In the genomic region with DNA sequence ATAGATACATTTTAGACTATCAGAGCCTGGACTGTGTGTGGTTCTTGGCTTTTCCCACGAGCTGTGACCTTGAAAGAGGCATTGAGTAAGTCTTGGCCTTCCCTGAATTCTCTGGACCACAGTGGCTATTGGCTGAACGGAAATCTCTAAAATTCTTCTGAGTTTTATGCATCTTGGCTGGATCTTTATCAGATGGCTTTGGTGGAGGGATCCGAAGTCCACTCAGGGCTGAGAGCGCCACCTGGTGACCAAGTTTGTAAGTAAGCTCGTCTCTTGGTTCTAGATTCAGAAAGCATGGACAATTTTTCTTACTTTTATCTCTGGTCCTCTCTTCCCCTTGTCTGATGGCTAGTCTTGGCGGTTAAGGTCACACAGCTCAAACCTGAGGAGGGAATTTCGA, we compare ENCODE assay signal across 9 mouse cellular contexts. TPM values are rescaled to one million over a fixed set of nuclear protein-coding genes. Genes with fewer than 3 reads are reported as not detected.
DNase-seq lines count a peak whose midpoint lies in the region; ATAC-seq and TF ChIP-seq lines count a peak whose summit lies in the region.
"Had no signal": no experiment of that assay in that cellular context is flagged by ENCODE, and none has a peak within 500 bp of the region (broad histone marks: within the 10 kb centered on the region; RNA-seq: fewer than 3 reads in every experiment).

No protein-coding gene starts in this region.

- TF ChIP-seq POLR2A in ES-Bruce4 (IDR thresholded peaks at IDR 0.05; ENCODE audit: insufficient read depth, low read length) = no peak

- DNase-seq in 3T3-L1 (ENCODE audit: low read depth, low spot score) = peak; percentile 89
- peak; percentile 72 for DNase-seq in gastrocnemius, adult 18-20 months (ENCODE audit: low spot score)
- peak; percentile 94 for DNase-seq in kidney, postnatal 4 days
- DNase-seq in lung, postnatal 14 days = peak; percentile 91
- peak; percentile 86 for DNase-seq in right cerebral cortex, postnatal 4 days

- H3K9me3 ChIP-seq in ES-Bruce4 (replicated peaks; ENCODE audit: control insufficient read depth, insufficient read depth, low read length, poor library complexity, severe bottlenecking) = 0 out of 2 replicates have a peak, but pooled peaks cover 3% of the 10 kb centered on the region
- no peaks in the 10 kb centered on the region for H3K9me3 ChIP-seq in forebrain, embryonic 13.5 days (replicated peaks)

- 74% methylated on average over 7 of the region's 7 CpGs for WGBS in forebrain, embryonic 13.5 days

- no peaks in the 10 kb centered on the region for H3K36me3 ChIP-seq in ES-Bruce4 (ENCODE audit: control insufficient read depth, insufficient read depth, low read length, poor library complexity, severe bottlenecking)
- H3K36me3 ChIP-seq in forebrain, embryonic 13.5 days (ENCODE audit: poor library complexity, severe bottlenecking) = no peaks in the 10 kb centered on the region
- H3K36me3 ChIP-seq: heart, embryonic 13.5 days had no signal

- no peak overlapping the region; the same call in 1 of the 2 replicates for H3K27ac ChIP-seq in ES-Bruce4 (ENCODE audit: insufficient read depth, low read length)
- no peak overlapping the region for H3K27ac ChIP-seq in forebrain, embryonic 13.5 days
- H3K27ac ChIP-seq: heart, embryonic 13.5 days had no signal

- H3K27me3 ChIP-seq in ES-Bruce4 (ENCODE audit: control insufficient read depth, insufficient read depth, low read length, poor library complexity, severe bottlenecking) = no peaks in the 10 kb centered on the region
- no peaks in the 10 kb centered on the region for H3K27me3 ChIP-seq in forebrain, embryonic 13.5 days
- H3K27me3 ChIP-seq: heart, embryonic 13.5 days had no signal

- H3K4me2 ChIP-seq in forebrain, embryonic 13.5 days = no peak overlapping the region
- H3K4me2 ChIP-seq: heart, embryonic 13.5 days had no signal

- no peak overlapping the region for H3K4me3 ChIP-seq in ES-Bruce4 (ENCODE audit: low read depth, low read length)
- H3K4me3 ChIP-seq in forebrain, embryonic 13.5 days = no peak overlapping the region
- H3K4me3 ChIP-seq: heart, embryonic 13.5 days had no signal

- ATAC-seq in cerebellum, adult (ENCODE audit: insufficient number of reproducible peaks, low FRiP score, low TSS enrichment) = peak; percentile 6; the same call in 1 of the 2 replicates
- ATAC-seq in forebrain, embryonic 13.5 days = no peak

- TF ChIP-seq EP300 in ES-Bruce4 (IDR thresholded peaks at IDR 0.05; ENCODE audit: insufficient read depth, low read depth, low read length) = no peak

- H3K9ac ChIP-seq in ES-Bruce4 (ENCODE audit: low read depth, poor library complexity, severe bottlenecking) = no peak overlapping the region
- no peak overlapping the region for H3K9ac ChIP-seq in forebrain, embryonic 13.5 days
- H3K9ac ChIP-seq: heart, embryonic 13.5 days had no signal

- H3K4me1 ChIP-seq in ES-Bruce4 (ENCODE audit: control insufficient read depth, insufficient read depth, low read length) = no peaks in the 10 kb centered on the region
- H3K4me1 ChIP-seq in forebrain, embryonic 13.5 days = no peaks in the 10 kb centered on the region

- peak; percentile 75 for TF ChIP-seq CTCF in ES-Bruce4 (IDR thresholded peaks at IDR 0.05; ENCODE audit: low read depth, low read length)

RNA-seq across cellular contexts. Expression of a gene that starts 13.9 kb away (rescaled TPM):
- polyA plus RNA-seq in ES-Bruce4 (2011; ENCODE audit: insufficient read depth, insufficient read length, low read depth, missing spikeins) = 15.7 and 21.6 TPM in 2 replicates
- 1 to 10 TPM; 5.7 to 6.9 TPM for total RNA-seq in gastrocnemius, adult 18-20 months (2021)
- 0.98 and 2.6 TPM in 2 replicates for polyA plus RNA-seq in forebrain, embryonic 13.5 days (2015; fragmentation: Nextera tagmentation; extraction: Ambion mirVana)

RNA-seq across cellular contexts. Expression of a gene that starts 17.5 kb away (rescaled TPM):
- polyA plus RNA-seq in ES-Bruce4 (2011; ENCODE audit: insufficient read depth, insufficient read length, low read depth, missing spikeins) = 246 and 264 TPM in 2 replicates
- 100 to 1,000 TPM; 335 to 380 TPM for total RNA-seq in gastrocnemius, adult 18-20 months (2021)
- polyA plus RNA-seq in forebrain, embryonic 13.5 days (2015; fragmentation: Nextera tagmentation; extraction: Ambion mirVana) = 1,080 and 1,130 TPM in 2 replicates

RNA-seq across cellular contexts. Expression of a gene that starts 52.2 kb away (rescaled TPM):
- 49.5 and 56.1 TPM in 2 replicates for polyA plus RNA-seq in ES-Bruce4 (2011; ENCODE audit: insufficient read depth, insufficient read length, low read depth, missing spikeins)
- 100 to 1,000 TPM in 1 of 2 experiments, 10 to 100 TPM in 1; 94.9 to 120 TPM for total RNA-seq in gastrocnemius, adult 18-20 months (2021)
- 86.2 and 99.0 TPM in 2 replicates for polyA plus RNA-seq in forebrain, embryonic 13.5 days (2015; fragmentation: Nextera tagmentation; extraction: Ambion mirVana)
